In genomic region chr9:46127326-46127725, GRCm38 (mm10) we compare ENCODE assay signal across 17 mouse cellular contexts.
DNase-seq lines count a peak whose midpoint lies in the region; ATAC-seq and TF ChIP-seq lines count a peak whose summit lies in the region.
"Had no signal": no experiment of that assay in that cellular context is flagged by ENCODE, and none has a peak within 500 bp of the region (broad histone marks: within the 10 kb centered on the region; RNA-seq: fewer than 3 reads in every experiment).

No protein-coding gene starts in this region.

- H3K4me1 ChIP-seq in ES-Bruce4 (ENCODE audit: control insufficient read depth, insufficient read depth, low read length) = peaks cover 2% of the 10 kb centered on the region
- peaks cover 23% of the 10 kb centered on the region for H3K4me1 ChIP-seq in kidney, embryonic 15.5 days
- peaks cover 3% of the 10 kb centered on the region; the same call in 1 of the 2 replicates for H3K4me1 ChIP-seq in forebrain, embryonic 11.5 days (replicated peaks; ENCODE audit: control insufficient read depth, insufficient read depth, low read length)

- H3K27me3 ChIP-seq in ES-Bruce4 (ENCODE audit: control insufficient read depth, insufficient read depth, low read length, poor library complexity, severe bottlenecking) = no peaks in the 10 kb centered on the region
- no peaks in the 10 kb centered on the region for H3K27me3 ChIP-seq in kidney, embryonic 15.5 days
- H3K27me3 ChIP-seq in forebrain, embryonic 11.5 days (ENCODE audit: control insufficient read depth, insufficient read depth, low read length) = no peaks in the 10 kb centered on the region
- H3K27me3 ChIP-seq: embryonic facial prominence, embryonic 13.5 days had no signal

- H3K9ac ChIP-seq in ES-Bruce4 (ENCODE audit: low read depth, poor library complexity, severe bottlenecking) = no peak overlapping the region
- H3K9ac ChIP-seq in kidney, embryonic 15.5 days = no peak overlapping the region
- no peak overlapping the region for H3K9ac ChIP-seq in forebrain, embryonic 11.5 days (ENCODE audit: low read length)
- H3K9ac ChIP-seq: embryonic facial prominence, embryonic 13.5 days; lung, embryonic 14.5 days had no signal

- no peak overlapping the region for H3K4me3 ChIP-seq in ES-Bruce4 (ENCODE audit: low read depth, low read length)
- no peak overlapping the region for H3K4me3 ChIP-seq in kidney, embryonic 15.5 days (replicated peaks)
- H3K4me3 ChIP-seq in forebrain, embryonic 11.5 days (ENCODE audit: low read depth, low read length) = no peak overlapping the region
- H3K4me3 ChIP-seq: embryonic facial prominence, embryonic 13.5 days had no signal

- DNase-seq in kidney, adult 11 months = peak; percentile 67
- DNase-seq in kidney, adult 18-20 months = no peak
- peak; percentile 36 for DNase-seq in embryo, embryonic 10.5 days (ENCODE audit: low spot score)
- DNase-seq in cerebellum, adult 11-12 months = no peak
- DNase-seq in thymus, postnatal 36 days = no peak
- DNase-seq in forebrain, embryonic 11.5 days (ENCODE audit: low spot score) = no peak
- DNase-seq: adrenal gland, postnatal 14 days; B cell, adult 2 months; cerebellum, postnatal 10 days; gastrocnemius, postnatal 14 days; heart, postnatal 10 days; lung, embryonic 14.5 days; right cerebral cortex, postnatal 14 days had no signal

- ATAC-seq in kidney, embryonic 15.5 days (replicated peaks; ENCODE audit: low FRiP score) = no peak
- ATAC-seq in forebrain, embryonic 11.5 days (replicated peaks; ENCODE audit: low FRiP score) = no peak
- ATAC-seq: midbrain, embryonic 16.5 days had no signal

- TF ChIP-seq EP300 in ES-Bruce4 (IDR thresholded peaks at IDR 0.05; ENCODE audit: insufficient read depth, low read depth, low read length) = 0 out of 2 replicates have a peak, but pooled peaks have one; percentile 29

- TF ChIP-seq CTCF in ES-Bruce4 (IDR thresholded peaks at IDR 0.05; ENCODE audit: low read depth, low read length) = no peak

- no peak overlapping the region for H3K27ac ChIP-seq in ES-Bruce4 (ENCODE audit: insufficient read depth, low read length)
- H3K27ac ChIP-seq in kidney, embryonic 15.5 days = 0 out of 2 replicates have a peak overlapping the region, but pooled peaks have one; percentile 2
- H3K27ac ChIP-seq in forebrain, embryonic 11.5 days (ENCODE audit: low read depth, low read length) = no peak overlapping the region

- H3K4me2 ChIP-seq in kidney, embryonic 15.5 days = no peak overlapping the region
- no peak overlapping the region for H3K4me2 ChIP-seq in forebrain, embryonic 11.5 days (ENCODE audit: low read depth, low read length, severe bottlenecking)
- H3K4me2 ChIP-seq: embryonic facial prominence, embryonic 13.5 days; lung, embryonic 14.5 days had no signal

- H3K9me3 ChIP-seq in ES-Bruce4 (replicated peaks; ENCODE audit: control insufficient read depth, insufficient read depth, low read length, poor library complexity, severe bottlenecking) = no peaks in the 10 kb centered on the region
- no peaks in the 10 kb centered on the region for H3K9me3 ChIP-seq in kidney, embryonic 15.5 days (replicated peaks)
- no peaks in the 10 kb centered on the region for H3K9me3 ChIP-seq in forebrain, embryonic 11.5 days (ENCODE audit: control insufficient read depth, low read length)
- H3K9me3 ChIP-seq: embryonic facial prominence, embryonic 13.5 days had no signal

- H3K36me3 ChIP-seq in ES-Bruce4 (ENCODE audit: control insufficient read depth, insufficient read depth, low read length, poor library complexity, severe bottlenecking) = no peaks in the 10 kb centered on the region
- H3K36me3 ChIP-seq in kidney, embryonic 15.5 days = peaks cover 31% of the 10 kb centered on the region
- no peaks in the 10 kb centered on the region for H3K36me3 ChIP-seq in forebrain, embryonic 11.5 days (ENCODE audit: control insufficient read depth, insufficient read depth, low read length)

- 48% methylated on average over 5 of the region's 5 CpGs for WGBS in kidney, embryonic 15.5 days
- 34% methylated on average over 5 of the region's 5 CpGs for WGBS in forebrain, embryonic 11.5 days

- no peak for TF ChIP-seq POLR2A in ES-Bruce4 (IDR thresholded peaks at IDR 0.05; ENCODE audit: insufficient read depth, low read length)

Comparison
In these comparisons a context has a peak if more than half of its experiments do, and no peak if none do; other contexts are left out.
1. DNase-seq: peak in kidney, adult 11 months (single experiment) and embryo, embryonic 10.5 days (single experiment); none in kidney, adult 18-20 months (single experiment), cerebellum, adult 11-12 months (single experiment), thymus, postnatal 36 days (0 of 2) and forebrain, embryonic 11.5 days (single experiment).